In genomic region chr11:92335306-92335705, GRCm38 (mm10) we compare ENCODE assay signal across 23 mouse cellular contexts.
A peak's percentile ranks its signal among the peaks of the same experiment; 100 is the strongest.
DNase-seq lines count a peak whose midpoint lies in the region; ATAC-seq and TF ChIP-seq lines count a peak whose summit lies in the region.
"Had no signal": no experiment of that assay in that cellular context is flagged by ENCODE, and none has a peak within 500 bp of the region (broad histone marks: within the 10 kb centered on the region; RNA-seq: fewer than 3 reads in every experiment).

No protein-coding gene starts in this region.

- ATAC-seq in embryonic facial prominence, embryonic 14.5 days (ENCODE audit: low read depth): no peak
- no peak for ATAC-seq in lung, embryonic 14.5 days (ENCODE audit: insufficient read depth)
- ATAC-seq: activated CD4-positive, CD25-positive, alpha-beta regulatory T cell, adult 4 months; forebrain, embryonic 15.5 days; forebrain, postnatal 0 days; Patski had no signal

- no peak overlapping the region for H3K4me2 ChIP-seq in embryonic facial prominence, embryonic 14.5 days (ENCODE audit: low read depth, low read length)
- no peak overlapping the region for H3K4me2 ChIP-seq in lung, embryonic 14.5 days
- H3K4me2 ChIP-seq: embryonic facial prominence, embryonic 12.5 days; embryonic facial prominence, embryonic 15.5 days; forebrain, embryonic 12.5 days; forebrain, embryonic 15.5 days had no signal

- no peak overlapping the region for H3K27ac ChIP-seq in embryonic facial prominence, embryonic 14.5 days (replicated peaks; ENCODE audit: low read depth, low read length)
- H3K27ac ChIP-seq in embryonic facial prominence, embryonic 10.5 days (replicated peaks): no peak overlapping the region
- no peak overlapping the region for H3K27ac ChIP-seq in lung, embryonic 14.5 days (ENCODE audit: low read depth)
- H3K27ac ChIP-seq: embryonic facial prominence, embryonic 12.5 days; embryonic facial prominence, embryonic 15.5 days; forebrain, embryonic 10.5 days; forebrain, embryonic 12.5 days; forebrain, embryonic 15.5 days had no signal

- TF ChIP-seq POLR2A in lung, adult 2 months (IDR thresholded peaks at IDR 0.05; ENCODE audit: borderline replicate concordance, extremely low read depth, low read depth, low read length): no peak

- H3K4me1 ChIP-seq in embryonic facial prominence, embryonic 14.5 days (ENCODE audit: control insufficient read depth, insufficient read depth, low read length): no peaks in the 10 kb centered on the region
- no peaks in the 10 kb centered on the region for H3K4me1 ChIP-seq in embryonic facial prominence, embryonic 10.5 days
- H3K4me1 ChIP-seq in lung, embryonic 14.5 days (ENCODE audit: insufficient read depth): no peaks in the 10 kb centered on the region
- H3K4me1 ChIP-seq in lung, adult 2 months (ENCODE audit: control insufficient read depth, insufficient read depth, low read length): no peaks in the 10 kb centered on the region
- H3K4me1 ChIP-seq: embryonic facial prominence, embryonic 12.5 days; embryonic facial prominence, embryonic 15.5 days; forebrain, embryonic 10.5 days; forebrain, embryonic 12.5 days; forebrain, embryonic 15.5 days had no signal

- DNase-seq in embryonic facial prominence, embryonic 14.5 days (ENCODE audit: low spot score): peak; percentile 50
- no peak for DNase-seq in embryonic facial prominence, embryonic 10.5 days (ENCODE audit: low spot score)
- peak; percentile 5 for DNase-seq in lung, embryonic 14.5 days
- no peak for DNase-seq in lung, adult 2 months
- DNase-seq in 3T3-L1 (ENCODE audit: low read depth, low spot score): peak; percentile 20
- DNase-seq in embryo, embryonic 11 days: no peak
- DNase-seq: adrenal gland, adult 8-10 months; adrenal gland, postnatal 14 days; adrenal gland, postnatal 36 days; cerebellum, adult 11-12 months; cerebellum, adult 2 months; cerebellum, adult 9-10 months; cerebellum, postnatal 10 days; cerebellum, postnatal 25 days; forebrain, postnatal 0 days had no signal

- no peaks in the 10 kb centered on the region for H3K27me3 ChIP-seq in embryonic facial prominence, embryonic 14.5 days (replicated peaks; ENCODE audit: control insufficient read depth, insufficient read depth, low read length)
- no peaks in the 10 kb centered on the region for H3K27me3 ChIP-seq in embryonic facial prominence, embryonic 10.5 days (replicated peaks; ENCODE audit: low read depth, poor library complexity, severe bottlenecking)
- no peaks in the 10 kb centered on the region for H3K27me3 ChIP-seq in lung, embryonic 14.5 days (ENCODE audit: insufficient read depth, low read length)
- H3K27me3 ChIP-seq: embryonic facial prominence, embryonic 12.5 days; embryonic facial prominence, embryonic 15.5 days; forebrain, embryonic 12.5 days; forebrain, embryonic 15.5 days; Patski had no signal

- no peak overlapping the region for H3K9ac ChIP-seq in embryonic facial prominence, embryonic 14.5 days (ENCODE audit: low read depth, low read length)
- H3K9ac ChIP-seq in lung, embryonic 14.5 days: no peak overlapping the region
- H3K9ac ChIP-seq: embryonic facial prominence, embryonic 12.5 days; embryonic facial prominence, embryonic 15.5 days; forebrain, embryonic 12.5 days; forebrain, embryonic 15.5 days; forebrain, postnatal 0 days had no signal

- no peaks in the 10 kb centered on the region for H3K9me3 ChIP-seq in embryonic facial prominence, embryonic 14.5 days (ENCODE audit: control insufficient read depth, low read length)
- no peaks in the 10 kb centered on the region for H3K9me3 ChIP-seq in embryonic facial prominence, embryonic 10.5 days
- no peaks in the 10 kb centered on the region for H3K9me3 ChIP-seq in lung, embryonic 14.5 days (ENCODE audit: low read depth, low read length)
- H3K9me3 ChIP-seq: embryonic facial prominence, embryonic 12.5 days; embryonic facial prominence, embryonic 15.5 days; forebrain, embryonic 10.5 days; forebrain, embryonic 12.5 days; forebrain, embryonic 15.5 days had no signal

- H3K4me3 ChIP-seq in embryonic facial prominence, embryonic 14.5 days (ENCODE audit: low read depth, low read length): no peak overlapping the region
- H3K4me3 ChIP-seq in embryonic facial prominence, embryonic 10.5 days: no peak overlapping the region
- H3K4me3 ChIP-seq in lung, embryonic 14.5 days (ENCODE audit: low read depth, low read length): no peak overlapping the region
- H3K4me3 ChIP-seq in lung, adult 2 months (replicated peaks; ENCODE audit: extremely low read depth, low read depth, low read length): no peak overlapping the region
- H3K4me3 ChIP-seq: embryonic facial prominence, embryonic 12.5 days; embryonic facial prominence, embryonic 15.5 days; erythroblast, embryonic 14.5 days; forebrain, embryonic 10.5 days; forebrain, embryonic 12.5 days; forebrain, embryonic 15.5 days had no signal

- H3K36me3 ChIP-seq in embryonic facial prominence, embryonic 14.5 days (ENCODE audit: control insufficient read depth, insufficient read depth, low read length): no peaks in the 10 kb centered on the region
- H3K36me3 ChIP-seq in embryonic facial prominence, embryonic 10.5 days (replicated peaks): no peaks in the 10 kb centered on the region
- no peaks in the 10 kb centered on the region for H3K36me3 ChIP-seq in lung, embryonic 14.5 days (ENCODE audit: insufficient read depth)
- H3K36me3 ChIP-seq: embryonic facial prominence, embryonic 12.5 days; embryonic facial prominence, embryonic 15.5 days; forebrain, embryonic 10.5 days; forebrain, embryonic 12.5 days; forebrain, embryonic 15.5 days had no signal

- no peak for TF ChIP-seq CTCF in lung, embryonic 14.5 days (IDR thresholded peaks at IDR 0.05; ENCODE audit: low read depth)
- no peak for TF ChIP-seq CTCF in lung, adult 2 months (IDR thresholded peaks at IDR 0.05; ENCODE audit: insufficient read depth, low read length)

Comparison
In these comparisons a context has a peak if more than half of its experiments do, and no peak if none do; other contexts are left out.
1. DNase-seq: peak in embryonic facial prominence, embryonic 14.5 days (single experiment), lung, embryonic 14.5 days (single experiment) and 3T3-L1 (single experiment); none in embryonic facial prominence, embryonic 10.5 days (single experiment), lung, adult 2 months (single experiment) and embryo, embryonic 11 days (single experiment).